Mouse (Mus musculus) kidney, postnatal 10 days (tissue): ENCODE data around the gene Gm21992.
A peak's percentile ranks its signal among the peaks of the same experiment; 100 is the strongest.

Source experiments
- DNase-seq: peaks from one replicate; pipeline ENCODE4 v3.0.0; 2021; ENCODE audit warnings: mixed read lengths

Gm21992 gene

GRCm38 (mm10) chr19:4711098-4711600 is 100.3 kb downstream of the Gm21992 start, which contains the start of gene Sptbn2:
Sptbn2 (plus strand) TSS chr19:4711167.
- no peak for DNase-seq

GRCm38 (mm10) chr19:4708765-4709164 is 102.6 kb downstream of the Gm21992 start:
- no peak for DNase-seq

GRCm38 (mm10) chr19:4701221-4701620 is 110.2 kb downstream of the Gm21992 start:
- no peak for DNase-seq

GRCm38 (mm10) chr19:4700656-4701055 is 110.8 kb downstream of the Gm21992 start:
- DNase-seq: no peak

- no peak for DNase-seq
Measured at GRCm38 (mm10) chr19:4699821-4700220, 111.6 kb downstream of the Gm21992 start.

GRCm38 (mm10) chr19:4698856-4699255 is 112.6 kb downstream of the Gm21992 start:
- DNase-seq: no peak

- peak; percentile 85 for DNase-seq
Measured at GRCm38 (mm10) chr19:4698205-4698677, 113.2 kb downstream of the Gm21992 start, which contains the start of gene Gm960. Gm960 (minus strand) TSS chr19:4698668.

- DNase-seq: no peak
Measured at GRCm38 (mm10) chr19:4697721-4698120, 113.7 kb downstream of the Gm21992 start.

GRCm38 (mm10) chr19:4697121-4697520 is 114.3 kb downstream of the Gm21992 start:
- no peak for DNase-seq

- DNase-seq: no peak
Measured at GRCm38 (mm10) chr19:4694346-4694745, 117.1 kb downstream of the Gm21992 start.
